Mouse (Mus musculus): Measurements from ENCODE around the gene Fscb.

Gene Fscb

GRCm38 (mm10) chr12:64474590-64474989 lies at the start of gene Fscb:
Gene Fscb (minus strand): TSS chr12:64474690.
- DNase-seq: no peak

DNA sequence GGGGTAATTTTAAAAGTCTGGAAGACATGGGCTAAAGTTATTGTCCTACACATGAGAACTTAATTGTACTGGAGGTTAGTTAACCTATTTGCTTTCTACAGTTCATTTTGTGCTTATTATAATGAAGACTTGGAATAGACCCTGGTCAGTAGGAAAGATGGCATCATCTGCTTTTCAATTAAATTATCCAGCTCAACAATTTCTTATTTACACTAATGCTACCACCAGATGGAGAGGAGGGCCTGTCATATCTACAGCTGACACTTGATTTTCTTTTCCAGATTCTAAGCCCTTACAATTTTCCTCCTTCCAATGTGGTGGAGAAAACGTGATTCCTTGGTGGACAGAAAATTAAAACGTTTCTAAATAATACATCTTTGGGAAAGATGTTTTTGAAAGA lies 42.3 kb upstream of the Fscb start:
- DNase-seq: no peak

DNA sequence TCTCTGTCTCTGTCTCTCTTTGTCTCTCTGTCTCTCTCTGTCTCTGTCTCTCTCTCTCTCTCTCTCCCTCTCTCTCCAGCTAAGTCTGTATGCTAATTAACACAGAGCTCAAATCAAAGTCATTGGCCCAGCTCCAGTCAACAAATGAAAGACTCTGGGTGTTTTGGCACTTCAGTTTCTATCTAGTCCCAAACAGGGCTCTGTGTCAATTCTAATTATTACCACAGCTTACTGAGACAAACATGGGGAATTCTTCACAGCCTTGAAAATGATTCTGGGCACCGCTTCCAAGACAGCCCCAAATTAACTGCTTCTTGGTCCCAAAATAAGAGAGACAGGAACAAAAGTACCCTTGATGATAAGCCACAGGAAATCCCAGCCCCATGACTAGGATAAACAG lies 38.9 kb upstream of the Fscb start:
- DNase-seq: no peak

DNA sequence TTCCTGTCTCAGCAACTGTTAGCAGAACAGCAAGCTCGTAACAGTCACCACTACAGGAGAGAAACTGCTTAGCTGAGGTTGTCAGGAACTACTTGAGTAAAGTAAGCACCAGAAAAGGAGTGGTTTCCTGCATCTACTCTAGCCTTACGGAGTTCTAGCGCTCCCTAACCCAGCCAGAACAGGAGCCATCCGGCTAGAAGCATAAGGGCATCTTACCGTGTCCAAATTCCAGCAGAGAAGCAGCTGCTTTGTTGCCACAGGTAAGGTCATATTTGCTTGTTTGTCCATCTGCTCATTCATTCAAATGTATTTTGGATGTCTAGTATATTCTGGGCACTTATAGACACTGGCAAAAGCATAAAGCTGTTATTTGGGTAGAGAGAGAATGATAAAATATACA lies 23.2 kb upstream of the Fscb start:
- no peak for DNase-seq

- no peak for DNase-seq
These were observed 875 bp downstream of the Fscb start for GRCm38 (mm10) chr12:64473615-64474014.

DNA sequence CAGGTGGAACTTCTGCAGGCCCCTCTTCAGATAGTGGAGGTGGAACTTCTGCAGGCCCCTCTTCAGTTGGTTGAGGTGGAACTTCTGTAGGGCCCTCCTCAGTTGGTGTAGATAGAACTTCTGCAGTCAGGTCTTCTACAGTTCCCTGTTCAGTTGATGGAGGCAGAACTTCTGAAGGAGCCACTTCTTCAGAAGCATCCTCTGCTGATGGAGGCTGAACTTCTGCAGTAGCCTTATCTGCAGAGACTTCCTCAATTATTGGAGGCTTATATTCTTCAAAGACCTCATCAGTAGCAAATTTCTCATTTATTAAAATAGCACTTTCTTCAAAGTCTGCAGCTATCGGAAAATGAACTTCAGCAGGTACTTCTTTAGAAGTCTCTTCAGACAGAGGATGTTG lies 1.4 kb downstream of the Fscb start:
- no peak for DNase-seq

- DNase-seq: no peak
These were observed 19.3 kb downstream of the Fscb start for GRCm38 (mm10) chr12:64455228-64455627.

- no peak for DNase-seq
These were observed 24.6 kb downstream of the Fscb start for GRCm38 (mm10) chr12:64449911-64450310.

DNA sequence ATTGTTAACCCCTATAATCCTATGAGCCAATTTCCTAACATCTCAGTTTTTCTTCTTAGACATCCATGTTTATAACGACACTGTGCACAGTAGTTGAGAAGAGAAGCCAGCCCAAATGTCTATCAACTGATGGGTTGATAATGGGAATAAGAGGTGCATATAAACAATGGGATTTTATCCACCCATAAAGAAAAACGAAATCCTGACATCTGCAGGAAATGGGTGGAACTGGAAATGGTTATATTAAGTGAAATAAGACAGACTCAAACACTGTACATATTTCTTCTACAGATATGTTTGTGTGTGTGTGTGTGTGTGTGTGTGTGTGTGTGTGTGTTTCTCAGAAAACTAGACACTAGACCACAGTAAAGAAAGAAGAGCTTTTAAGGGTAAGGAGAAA lies 37.8 kb downstream of the Fscb start:
- no peak for DNase-seq

Data from kidney, postnatal 25 days (tissue).